20 mouse cellular contexts compared by ENCODE assay signal in genomic region chr5:118085313-118085712, GRCm38 (mm10). TPM values are rescaled to one million over a fixed set of nuclear protein-coding genes. Genes with fewer than 3 reads are reported as not detected.
DNase-seq lines count a peak whose midpoint lies in the region; ATAC-seq and TF ChIP-seq lines count a peak whose summit lies in the region.
"Had no signal": no experiment of that assay in that cellular context is flagged by ENCODE, and none has a peak within 500 bp of the region (broad histone marks: within the 10 kb centered on the region; RNA-seq: fewer than 3 reads in every experiment).

No protein-coding gene starts in this region.

- no peak overlapping the region for H3K4me2 ChIP-seq in hindbrain, postnatal 0 days (ENCODE audit: low read depth, low read length)
- no peak overlapping the region for H3K4me2 ChIP-seq in hindbrain, embryonic 11.5 days (replicated peaks; ENCODE audit: low read depth, low read length)
- H3K4me2 ChIP-seq: heart, embryonic 15.5 days; liver, embryonic 11.5 days; lung, embryonic 14.5 days had no signal

- no peak for ATAC-seq in hindbrain, postnatal 0 days
- no peak for ATAC-seq in hindbrain, embryonic 11.5 days (ENCODE audit: low FRiP score)
- ATAC-seq: activated CD4-positive, CD25-positive, alpha-beta regulatory T cell, adult 4 months had no signal

- no peak overlapping the region for H3K9ac ChIP-seq in hindbrain, postnatal 0 days (replicated peaks; ENCODE audit: low read length)
- no peak overlapping the region for H3K9ac ChIP-seq in hindbrain, embryonic 11.5 days (ENCODE audit: low read depth, low read length)
- H3K9ac ChIP-seq: heart, embryonic 15.5 days; lung, embryonic 14.5 days had no signal

- peaks cover 62% of the 10 kb centered on the region for H3K4me1 ChIP-seq in cerebellum, adult 2 months (ENCODE audit: control insufficient read depth, insufficient read depth, low read length)
- peaks cover 43% of the 10 kb centered on the region for H3K4me1 ChIP-seq in hindbrain, postnatal 0 days (ENCODE audit: insufficient read depth, low read length)
- H3K4me1 ChIP-seq in hindbrain, embryonic 11.5 days (replicated peaks; ENCODE audit: control insufficient read depth, insufficient read depth, low read length), result 0 out of 2 replicates have a peak, but pooled peaks cover 11% of the 10 kb centered on the region

- H3K36me3 ChIP-seq in hindbrain, postnatal 0 days (ENCODE audit: insufficient read depth, low read length), result no peaks in the 10 kb centered on the region; the same call in 1 of the 2 replicates
- H3K36me3 ChIP-seq in hindbrain, embryonic 11.5 days (ENCODE audit: control insufficient read depth, insufficient read depth, low read length), result peaks cover 2% of the 10 kb centered on the region; the same call in 1 of the 2 replicates

- peak; percentile 16 for DNase-seq in cerebellum, adult 11 months
- DNase-seq in cerebellum, adult 2 months, result no peak
- no peak for DNase-seq in hindbrain, postnatal 0 days (ENCODE audit: low spot score)
- DNase-seq in hindbrain, embryonic 11.5 days (ENCODE audit: low spot score), result no peak
- DNase-seq in thymus, adult 18-20 months, result peak; percentile 33 to 52
- no peak for DNase-seq in thymus, postnatal 10 days (ENCODE audit: low spot score in 2 of 2)
- DNase-seq in right cerebral cortex, postnatal 25 days, result no peak
- no peak for DNase-seq in retina, embryonic 14.5 days (ENCODE audit: low spot score)
- DNase-seq: adrenal gland, postnatal 25 days; cerebellum, postnatal 14 days; heart, adult 11 months; kidney, adult 9 months; kidney, postnatal 4 days; layer of hippocampus, postnatal 36 days; left cerebral cortex, postnatal 4 days; lung, embryonic 14.5 days had no signal

- H3K27me3 ChIP-seq in cerebellum, adult 2 months (ENCODE audit: control insufficient read depth, insufficient read depth, low read length), result no peaks in the 10 kb centered on the region
- H3K27me3 ChIP-seq in hindbrain, postnatal 0 days (ENCODE audit: insufficient read depth, low read length), result no peaks in the 10 kb centered on the region
- H3K27me3 ChIP-seq in hindbrain, embryonic 11.5 days (ENCODE audit: control insufficient read depth, insufficient read depth, low read length), result no peaks in the 10 kb centered on the region
- H3K27me3 ChIP-seq: heart, embryonic 15.5 days had no signal

- H3K27ac ChIP-seq in cerebellum, adult 2 months (ENCODE audit: insufficient read depth, low read length), result no peak overlapping the region
- peak overlapping the region; percentile 76; the same call in 1 of the 2 replicates for H3K27ac ChIP-seq in hindbrain, postnatal 0 days
- H3K27ac ChIP-seq in hindbrain, embryonic 11.5 days (ENCODE audit: low read depth, low read length), result no peak overlapping the region
- H3K27ac ChIP-seq: heart, embryonic 15.5 days; macrophage had no signal

- TF ChIP-seq POLR2A in cerebellum, adult 2 months (IDR thresholded peaks at IDR 0.05; ENCODE audit: borderline replicate concordance, insufficient read depth, low read length), result no peak

- 49% methylated on average over 7 of the region's 7 CpGs for WGBS in cerebellum, adult 2 months
- WGBS in hindbrain, postnatal 0 days, result 52% methylated on average over 7 of the region's 7 CpGs
- 69% methylated on average over 7 of the region's 7 CpGs for WGBS in hindbrain, embryonic 11.5 days

- no peak for TF ChIP-seq CTCF in cerebellum, adult 2 months (IDR thresholded peaks at IDR 0.05; ENCODE audit: borderline replicate concordance, insufficient read depth, low read depth, low read length)
- TF ChIP-seq CTCF in hindbrain, postnatal 0 days (IDR thresholded peaks at IDR 0.05; ENCODE audit: low read depth), result no peak

- no peaks in the 10 kb centered on the region for H3K9me3 ChIP-seq in hindbrain, postnatal 0 days (ENCODE audit: low read length)
- no peaks in the 10 kb centered on the region for H3K9me3 ChIP-seq in hindbrain, embryonic 11.5 days (ENCODE audit: control insufficient read depth, low read length)
- H3K9me3 ChIP-seq: heart, embryonic 15.5 days had no signal

- H3K4me3 ChIP-seq in cerebellum, adult 2 months (replicated peaks; ENCODE audit: insufficient read depth, low read depth, low read length), result no peak overlapping the region
- H3K4me3 ChIP-seq in hindbrain, postnatal 0 days (ENCODE audit: low read length), result no peak overlapping the region
- H3K4me3 ChIP-seq in hindbrain, embryonic 11.5 days (ENCODE audit: low read depth, low read length), result no peak overlapping the region
- H3K4me3 ChIP-seq: heart, embryonic 15.5 days had no signal

RNA-seq across cellular contexts. Expression of gene Tesc, which starts 57.8 kb away (rescaled TPM):
- 95.4 and 102 TPM in 2 replicates for polyA plus RNA-seq in cerebellum, adult 2 months (2012; rRNA removed)
- total RNA-seq in hindbrain, postnatal 0 days (2014; rRNA removed), result 1.4 and 3.8 TPM in 2 replicates
- polyA plus RNA-seq in hindbrain, postnatal 0 days (2015; fragmentation: Nextera tagmentation; extraction: Ambion mirVana), result 6.9 and 7.5 TPM in 2 replicates
- polyA plus RNA-seq in hindbrain, embryonic 11.5 days (2014; fragmentation: Nextera tagmentation; extraction: Ambion mirVana), result 0.63 and 1.4 TPM in 2 replicates
- polyA plus RNA-seq: macrophage had no signal

Comparison
In these comparisons a context has a peak if more than half of its experiments do, and no peak if none do; other contexts are left out.
1. DNase-seq: peak in cerebellum, adult 11 months (single experiment) and thymus, adult 18-20 months (2 of 2); none in cerebellum, adult 2 months (0 of 2), hindbrain, postnatal 0 days (single experiment), hindbrain, embryonic 11.5 days (single experiment), thymus, postnatal 10 days (0 of 2), right cerebral cortex, postnatal 25 days (single experiment) and retina, embryonic 14.5 days (single experiment).
2. RNA of gene Tesc, which starts 57.8 kb away (polyA plus RNA-seq): 95.4 to 102 TPM in cerebellum, adult 2 months; 6.9 to 7.5 TPM in hindbrain, postnatal 0 days and 0.63 to 1.4 TPM in hindbrain, embryonic 11.5 days; every median in the first group is over 10 times any median in the second.